Mouse (Mus musculus): ENCODE data around the gene Lgr6.

GRCm38 (mm10) chr1:135014921-135015445, 90.1 kb downstream of the Lgr6 start:
- TF ChIP-seq CTCF (IDR thresholded peaks at IDR 0.05; ENCODE audit: extremely low read depth, insufficient read depth, insufficient read length, insufficient replicate concordance) (no peak), POLR2A (IDR thresholded peaks at IDR 0.05; ENCODE audit: low read depth, low read length) (no peak)
